Mouse (Mus musculus) brain, embryonic 14.5 days (tissue): ENCODE measurements around the gene Gm17949. TPM values are rescaled to one million over a fixed set of nuclear protein-coding genes. Genes with fewer than 3 reads are reported as not detected.
A peak's percentile ranks its signal among the peaks of the same experiment; 100 is the strongest.

Experiments used
- DNase-seq: peaks from one replicate; pipeline ENCODE4 v3.0.0-alpha.2; 2011; ENCODE audit warnings: low read depth
- CTCF ChIP-seq: fragments of 200-500 bp; IDR thresholded peaks from 2 replicates; pipeline ENCODE4 v1.5.1; 2012; ENCODE audit warnings: inconsistent platforms, mild to moderate bottlenecking, moderate library complexity, borderline replicate concordance; ENCODE audit not compliant: insufficient read depth, insufficient read length; ENCODE audit errors: extremely low read depth
- POLR2A ChIP-seq: fragments of 200-500 bp; IDR thresholded peaks from 2 replicates; pipeline ENCODE4 v1.6.1; 2012; ENCODE audit warnings: mild to moderate bottlenecking, inconsistent platforms, borderline replicate concordance; ENCODE audit not compliant: poor library complexity, insufficient read depth, insufficient read length, severe bottlenecking; ENCODE audit errors: extremely low read depth
- polyA plus RNA-seq: library from polyadenylated mRNA; depleted of rRNA; stranded (reverse); fragments of >200 nt; gene quantifications from 2 replicates; pipeline ENCODE4 v1.2.3, GENCODE M21; 2012

Gene Gm17949
- polyA plus RNA-seq, 1 experiment, result 0.08 TPM

DNA sequence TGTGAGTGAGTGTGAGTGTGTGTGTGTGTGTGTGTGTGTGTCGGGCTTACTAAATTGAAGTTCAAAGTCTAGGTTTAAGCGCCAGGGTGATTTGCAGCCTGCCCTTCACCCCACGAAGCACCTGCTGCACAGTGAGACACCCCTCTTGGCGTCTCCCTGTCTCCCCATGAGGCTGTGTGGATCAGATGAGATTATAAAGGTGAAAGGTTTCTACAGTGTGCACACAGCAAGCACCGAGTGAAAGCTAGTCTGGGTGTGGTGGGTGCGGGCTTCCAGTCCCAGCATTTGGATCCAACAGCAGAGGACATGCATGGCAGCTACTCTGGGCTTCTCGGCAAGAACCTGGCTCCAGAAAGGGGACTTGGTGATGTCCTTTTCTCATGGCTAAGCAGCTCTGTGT, 30.2 kb upstream of the Gm17949 start:
- TF ChIP-seq CTCF, result no peak
- TF ChIP-seq POLR2A, result no peak
- no peak for DNase-seq

GRCm38 (mm10) chr17:56982013-56982412, 29.3 kb upstream of the Gm17949 start, which contains the start of gene Acer1:
Gene Acer1, minus strand, starts transcription at chr17:56982126.
- TF ChIP-seq CTCF, result no peak
- DNase-seq, result no peak

- DNase-seq, result no peak
- no peak for TF ChIP-seq POLR2A
- no peak for TF ChIP-seq CTCF
Observed at GRCm38 (mm10) chr17:56984886-56985285, 26.4 kb upstream of the Gm17949 start.

- no peak for TF ChIP-seq CTCF
- no peak for DNase-seq
Observed at GRCm38 (mm10) chr17:56985656-56986055, 25.6 kb upstream of the Gm17949 start.

DNA sequence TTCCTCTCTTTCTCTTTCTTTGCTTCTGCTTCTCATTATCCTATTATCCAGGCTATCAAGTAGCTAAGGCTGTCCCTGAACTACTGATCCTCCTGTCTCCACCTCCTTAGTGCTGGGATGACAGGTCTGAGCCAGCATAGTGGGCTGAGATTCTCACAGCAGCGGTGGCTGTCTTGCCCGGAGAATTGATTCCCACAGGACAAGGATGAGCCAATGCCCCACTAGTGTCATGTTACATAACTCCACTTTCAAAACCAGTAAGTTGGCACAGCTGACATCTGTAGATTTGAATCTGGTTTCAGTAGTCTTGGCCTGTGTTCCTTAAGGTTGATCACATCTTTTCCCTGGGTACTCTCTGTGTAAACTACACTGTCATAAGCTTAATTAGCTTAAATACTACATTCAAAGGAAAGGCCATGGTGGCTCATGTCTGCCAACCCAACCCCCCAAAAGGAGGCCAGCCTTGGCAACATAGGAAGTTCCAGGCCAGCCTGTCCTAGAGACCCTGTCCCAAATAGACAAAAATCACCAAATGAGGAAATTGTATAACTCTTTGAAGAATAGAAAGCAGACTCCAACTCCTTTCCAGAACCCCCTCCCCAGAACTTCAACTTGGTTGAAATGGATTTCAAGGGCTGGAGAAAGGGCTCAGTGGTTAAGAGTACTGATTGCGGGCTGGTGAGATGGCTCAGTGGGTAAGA, 25.0 kb upstream of the Gm17949 start:
- DNase-seq, result no peak
- TF ChIP-seq CTCF (no peak), POLR2A (no peak)

- no peak for TF ChIP-seq CTCF
- no peak for TF ChIP-seq POLR2A
- no peak for DNase-seq
Observed at GRCm38 (mm10) chr17:56988441-56988840, 22.8 kb upstream of the Gm17949 start.

DNA sequence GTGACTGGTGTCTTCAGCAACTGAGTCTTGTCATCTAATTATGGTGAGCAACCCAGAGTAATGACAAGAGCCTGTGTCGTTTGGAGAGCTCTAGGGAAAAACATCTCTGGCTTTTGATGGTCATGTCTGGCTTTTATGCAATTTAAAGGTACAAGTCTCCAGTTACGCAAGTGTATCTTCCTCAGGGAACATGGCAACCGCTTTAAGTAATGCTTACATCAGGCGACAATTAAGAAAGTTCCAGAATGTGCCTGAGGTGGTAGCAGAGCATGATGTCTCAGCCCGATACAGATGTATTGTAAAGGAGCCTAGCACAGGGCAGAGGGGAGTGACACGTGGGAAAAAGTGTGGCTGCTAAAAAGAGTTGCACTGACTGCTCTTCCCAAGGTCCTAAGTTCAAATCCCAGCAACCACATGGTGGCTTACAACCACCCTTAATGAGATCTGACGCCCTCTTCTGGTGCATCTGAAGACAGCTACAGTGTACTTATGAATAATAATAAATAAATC, 22.3 kb upstream of the Gm17949 start:
- no peak for DNase-seq
- no peak for TF ChIP-seq CTCF
- no peak for TF ChIP-seq POLR2A

GRCm38 (mm10) chr17:56989467-56990114, 21.7 kb upstream of the Gm17949 start:
- peak; percentile 97 for DNase-seq
- TF ChIP-seq POLR2A (peak; percentile 24; the same call in 1 of the 2 replicates), CTCF (no peak)

- peak; percentile 99 for DNase-seq
- no peak for TF ChIP-seq CTCF
- peak; percentile 88; the same call in 1 of the 2 replicates for TF ChIP-seq POLR2A
Observed at GRCm38 (mm10) chr17:56990115-56990746, 21.0 kb upstream of the Gm17949 start, which contains the start of gene Clpp. Gene Clpp, plus strand, starts transcription at chr17:56990305.

DNA sequence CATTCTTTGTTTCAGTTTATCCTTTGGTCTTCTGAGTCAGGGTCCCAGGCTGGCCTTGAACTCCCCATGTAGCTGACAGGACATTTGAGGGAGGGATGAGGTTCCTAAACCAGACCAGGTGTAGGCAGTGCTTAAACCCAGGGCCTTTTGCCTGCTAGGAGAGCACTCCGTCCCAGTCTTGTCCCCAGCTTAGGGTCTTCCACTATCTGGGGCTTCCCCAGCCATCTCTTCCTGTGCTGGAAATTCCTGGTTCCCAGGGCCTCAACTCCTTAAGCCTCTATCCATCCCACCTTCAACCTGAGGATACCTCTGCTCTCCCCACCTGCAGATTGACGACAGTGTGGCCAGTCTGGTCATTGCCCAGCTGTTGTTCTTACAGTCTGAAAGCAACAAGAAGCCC, 20.3 kb upstream of the Gm17949 start:
- TF ChIP-seq POLR2A, result no peak
- TF ChIP-seq CTCF, result no peak
- DNase-seq, result no peak

DNA sequence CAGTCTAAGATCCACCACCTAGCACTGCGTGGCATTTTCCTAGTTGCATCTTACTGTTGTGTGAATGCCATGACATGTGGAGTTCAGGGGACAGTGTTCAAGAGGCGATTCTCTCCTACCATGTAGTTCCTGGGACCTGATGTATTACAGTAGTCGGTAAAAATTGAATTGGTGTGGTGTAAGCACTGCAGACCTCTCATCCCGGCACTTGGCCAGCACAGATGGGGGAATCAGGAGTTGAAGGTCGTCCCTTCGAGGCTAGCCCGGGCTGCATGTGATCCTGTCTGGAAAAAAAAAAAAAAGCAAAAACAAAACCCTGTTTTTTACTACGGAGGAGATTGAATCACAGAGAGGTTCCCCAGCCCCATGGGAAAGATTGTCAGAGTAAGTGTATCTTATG, 16.2 kb upstream of the Gm17949 start:
- no peak for DNase-seq
- TF ChIP-seq CTCF (no peak), POLR2A (no peak)

GRCm38 (mm10) chr17:56996506-56996905, 14.8 kb upstream of the Gm17949 start:
- TF ChIP-seq CTCF, result no peak
- no peak for TF ChIP-seq POLR2A

DNA sequence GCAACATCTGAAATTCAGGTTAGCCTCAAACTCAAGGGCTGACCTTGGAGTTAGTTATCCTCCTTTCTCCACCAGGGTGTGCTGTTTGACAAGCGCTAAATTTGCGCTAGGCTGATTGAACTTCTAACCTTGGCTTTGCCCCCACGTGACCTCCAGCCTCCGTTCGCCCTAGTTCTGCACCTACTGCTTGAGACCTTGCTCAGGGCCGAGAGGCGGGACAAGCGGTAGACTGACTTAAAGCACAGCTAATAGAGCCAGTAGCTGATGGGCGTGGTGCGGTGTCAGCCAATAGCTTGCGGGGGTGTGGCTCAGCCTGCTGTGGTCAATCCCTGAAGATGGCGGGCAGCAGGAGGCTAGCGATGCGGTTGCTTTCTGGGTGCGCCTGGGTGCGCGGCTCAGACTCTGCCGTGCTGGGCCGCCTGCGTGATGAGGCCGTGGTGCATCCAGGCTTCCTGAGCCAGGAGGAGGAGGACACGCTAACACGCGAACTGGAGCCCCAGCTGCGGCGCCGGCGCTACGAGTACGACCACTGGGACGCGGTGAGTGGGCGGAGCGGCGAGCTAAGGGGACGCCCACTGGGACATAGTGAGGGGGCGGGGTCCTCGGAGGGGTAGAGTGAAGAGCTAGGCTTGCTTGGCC, 14.1 kb upstream of the Gm17949 start, which contains the start of gene Alkbh7:
Alkbh7 (plus strand) TSS at position 311 of the 639 bp plus-strand sequence.
- DNase-seq, result peak; percentile 98
- TF ChIP-seq CTCF (peak; percentile 63; the same call in 1 of the 2 replicates), POLR2A (no peak)

More at GRCm38 (mm10) chr17:56996506-56996905, 14.8 kb upstream of the Gm17949 start:
- DNase-seq, result no peak
